Mouse (Mus musculus) c-Kit-negative CD71-positive TER-119-positive erythroid progenitor cells, embryonic 14.5 days (primary cell): ENCODE measurements at regions not wholly inside any gene's neighbourhood (a gene's known extent, or its start where the extent isn't known, plus 50 kb on each side); places are given as distances from the start of the nearest gene placed in this dataset.

Experiments
- DNase-seq: peaks from one replicate; pipeline ENCODE4 v3.0.0-alpha.2; 2013; ENCODE audit warnings: low read depth, low spot score

GRCm38 (mm10) chr4:142568556-142568955 is 329.4 kb upstream of the Kazn start:
- no peak for DNase-seq

- no peak for DNase-seq
Measured at GRCm38 (mm10) chr4:142554716-142555115, 315.5 kb upstream of the Kazn start.

DNA sequence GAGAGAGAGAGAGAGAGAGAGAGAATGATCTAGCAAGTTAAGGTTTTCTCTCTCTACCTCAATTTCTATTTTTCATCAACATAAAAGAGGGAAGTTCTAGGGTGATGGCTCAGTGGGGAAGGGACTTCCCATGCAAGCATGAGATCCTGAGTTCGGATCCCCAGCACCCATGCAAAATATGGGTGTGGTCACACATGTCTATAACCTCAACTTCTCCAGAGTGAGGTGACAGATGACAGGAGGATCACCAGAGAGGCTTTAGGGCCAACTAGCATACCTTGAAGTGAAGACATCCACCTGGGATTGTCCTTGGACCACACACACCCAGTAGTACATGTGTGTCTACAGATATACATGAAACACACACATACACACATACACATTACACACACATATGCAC is 306.7 kb upstream of the Kazn start:
- no peak for DNase-seq

DNA sequence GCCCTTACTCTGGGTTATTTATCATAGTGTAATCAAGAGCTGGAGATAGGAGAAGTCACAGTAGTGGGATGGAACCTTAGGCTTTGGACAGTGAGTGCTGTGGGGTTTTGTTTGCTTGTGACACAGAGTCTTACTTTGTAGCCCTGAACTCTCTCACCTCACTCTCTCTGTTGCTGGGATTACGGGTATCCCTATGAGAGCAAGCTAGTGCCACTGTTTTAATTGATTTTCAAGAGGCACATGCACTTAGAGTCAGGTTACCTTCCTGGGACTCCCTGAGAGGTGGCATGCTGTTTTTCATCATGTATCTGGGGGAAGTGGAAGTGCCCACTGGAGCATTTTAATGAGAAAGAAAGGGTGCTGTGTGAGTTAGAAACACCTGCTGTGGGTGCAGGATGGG is 306.0 kb upstream of the Kazn start:
- DNase-seq = no peak

- DNase-seq = no peak
Measured at GRCm38 (mm10) chr4:142544736-142545135, 305.5 kb upstream of the Kazn start.

- DNase-seq = no peak
Measured at GRCm38 (mm10) chr4:142539200-142539750, 300.1 kb upstream of the Kazn start.

DNA sequence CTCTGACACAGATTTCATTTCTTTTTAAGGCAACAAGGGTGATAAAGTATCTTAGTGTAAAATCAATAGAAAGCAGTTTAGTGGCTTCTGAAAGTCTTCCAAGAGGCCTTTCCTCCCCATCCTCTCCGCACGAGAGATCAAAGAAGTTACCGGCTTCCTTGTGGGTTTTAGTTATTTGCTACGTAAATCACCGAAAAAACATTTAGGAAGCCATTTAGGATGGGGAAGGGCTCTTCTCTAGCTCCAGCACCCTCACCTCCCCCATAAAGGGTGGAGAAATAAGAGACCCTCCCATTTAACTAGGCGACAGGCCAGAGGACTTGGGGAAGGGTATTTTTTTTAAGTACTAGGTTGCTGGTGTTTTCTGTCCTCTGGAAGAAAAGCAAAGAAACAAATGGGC is 287.9 kb upstream of the Kazn start:
- DNase-seq = no peak

- no peak for DNase-seq
Measured at GRCm38 (mm10) chr4:142517478-142518455, 278.6 kb upstream of the Kazn start.

- DNase-seq = no peak
Measured at GRCm38 (mm10) chr4:142514751-142515150, 275.6 kb upstream of the Kazn start.

DNA sequence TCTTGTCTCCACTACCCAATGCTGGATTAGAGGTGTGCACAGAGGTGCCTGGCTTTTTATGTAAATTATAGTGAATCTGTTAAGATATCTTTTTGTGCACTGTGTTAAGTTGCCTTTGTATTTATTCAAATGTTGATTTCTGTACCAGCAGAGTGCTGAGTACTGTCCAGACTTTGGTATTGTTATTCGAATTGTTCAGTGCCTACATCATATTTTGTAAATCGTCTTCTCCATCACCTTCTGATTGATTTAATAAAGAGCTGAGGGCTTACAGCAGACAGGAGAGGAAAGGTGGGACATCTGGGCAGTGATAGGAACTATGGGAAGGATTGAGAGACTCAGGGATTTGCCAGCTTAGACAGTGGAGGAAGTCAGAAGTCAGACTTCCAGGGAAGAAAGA is 270.2 kb upstream of the Kazn start:
- no peak for DNase-seq

GRCm38 (mm10) chr4:142506383-142507211 is 267.4 kb upstream of the Kazn start:
- DNase-seq = no peak

GRCm38 (mm10) chr4:142503761-142504160 is 264.6 kb upstream of the Kazn start:
- no peak for DNase-seq

GRCm38 (mm10) chr4:142501177-142501576 is 262.0 kb upstream of the Kazn start:
- no peak for DNase-seq

GRCm38 (mm10) chr4:142500541-142500940 is 261.3 kb upstream of the Kazn start:
- no peak for DNase-seq

DNA sequence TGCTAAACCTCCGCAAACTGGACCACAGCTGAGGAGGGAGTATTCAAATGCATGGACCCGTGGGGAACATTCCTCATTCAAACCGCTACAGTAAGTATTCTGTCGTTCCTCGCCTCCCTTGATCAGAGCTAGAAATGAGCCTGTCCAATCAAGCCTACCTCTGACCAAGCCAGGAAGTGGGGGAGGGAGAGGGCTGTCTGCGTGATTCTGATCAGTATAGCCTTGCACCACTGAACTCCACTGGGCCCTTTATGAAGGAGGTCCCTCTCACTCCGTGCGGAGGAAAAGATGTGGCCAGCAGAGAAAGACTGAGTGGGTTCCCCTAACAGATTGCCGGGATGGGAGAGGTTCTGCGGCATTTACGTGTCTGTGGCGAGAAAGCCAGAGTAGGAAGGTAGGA is 257.4 kb upstream of the Kazn start:
- no peak for DNase-seq

GRCm38 (mm10) chr4:142492926-142493492 is 253.8 kb upstream of the Kazn start:
- DNase-seq = no peak

DNA sequence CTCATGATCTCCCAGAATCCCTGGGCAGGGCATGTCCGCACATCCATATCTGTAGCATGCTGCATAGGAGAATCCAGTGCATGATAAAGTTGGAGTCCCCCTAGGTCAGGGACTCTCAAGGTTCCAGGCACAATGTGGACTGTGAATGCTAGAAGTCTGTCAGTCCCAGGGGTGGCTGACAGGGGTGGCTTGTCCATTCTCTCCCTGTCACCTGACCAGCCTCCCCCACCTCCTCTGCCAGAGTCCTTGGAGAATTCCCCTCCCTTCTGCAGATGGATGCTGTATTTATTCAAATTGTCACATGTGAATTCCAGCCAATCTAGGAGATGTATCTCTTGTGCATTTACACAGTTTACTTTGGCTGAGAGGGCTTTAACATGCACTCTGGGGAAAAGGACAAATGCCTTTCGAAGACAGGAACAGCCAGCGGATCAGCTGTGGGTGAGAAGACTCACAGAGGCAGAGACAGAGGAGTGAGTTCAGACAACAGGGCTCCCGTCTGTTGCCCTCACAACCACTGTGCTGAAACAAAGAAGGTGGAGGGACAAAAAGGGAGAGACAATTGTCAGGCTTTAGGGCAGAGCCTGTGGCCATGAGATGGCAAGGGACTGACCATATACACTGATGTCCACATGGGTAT is 246.7 kb upstream of the Kazn start:
- no peak for DNase-seq

- no peak for DNase-seq
Measured at GRCm38 (mm10) chr4:142475632-142476031, 236.4 kb upstream of the Kazn start.

GRCm38 (mm10) chr4:142474626-142475025 is 235.4 kb upstream of the Kazn start:
- no peak for DNase-seq

GRCm38 (mm10) chr4:142474018-142474417 is 234.8 kb upstream of the Kazn start:
- no peak for DNase-seq

GRCm38 (mm10) chr4:142473284-142473683 is 234.1 kb upstream of the Kazn start:
- no peak for DNase-seq
